In genomic region chr9:20951966-20952519, GRCm38 (mm10) we compare ENCODE assay signal across 7 mouse cellular contexts. TPM values are rescaled to one million over a fixed set of nuclear protein-coding genes. Genes with fewer than 3 reads are reported as not detected.
DNase-seq lines count a peak whose midpoint lies in the region; ATAC-seq lines count a peak whose summit lies in the region.

No protein-coding gene starts in this region.

- no peak for DNase-seq in embryonic facial prominence, embryonic 14.5 days (ENCODE audit: low spot score)
- DNase-seq in limb, embryonic 11.5 days (ENCODE audit: low spot score) = no peak
- no peak for DNase-seq in frontal cortex, postnatal 14 days (ENCODE audit: low spot score in 2 of 2)

- H3K4me2 ChIP-seq in embryonic facial prominence, embryonic 14.5 days (ENCODE audit: low read depth, low read length) = peak overlapping the region; percentile 73
- H3K4me2 ChIP-seq in limb, embryonic 11.5 days (ENCODE audit: low read depth, severe bottlenecking) = peak overlapping the region; percentile 71
- peak overlapping the region; percentile 97 for H3K4me2 ChIP-seq in stomach, embryonic 16.5 days (ENCODE audit: low read depth, low read length)

- ATAC-seq in megakaryocyte, adult 5-6 weeks (ENCODE audit: poor library complexity, severe bottlenecking) = no peak
- peak; percentile 68 for ATAC-seq in embryonic facial prominence, embryonic 14.5 days (ENCODE audit: low read depth)
- peak; percentile 67 for ATAC-seq in limb, embryonic 11.5 days (ENCODE audit: insufficient number of reproducible peaks, low FRiP score, low TSS enrichment, low read depth)
- ATAC-seq in stomach, embryonic 16.5 days (ENCODE audit: insufficient read depth, low FRiP score) = no peak; the same call in 1 of the 2 replicates
- no peak for ATAC-seq in inflammation-experienced regulatory T-cells, adult 6 months

- 2% methylated on average over 9 of the region's 17 CpGs for WGBS in embryonic facial prominence, embryonic 14.5 days
- under 1% methylated on average over 17 of the region's 17 CpGs for WGBS in limb, embryonic 11.5 days
- WGBS in stomach, embryonic 16.5 days = 0% methylated on average over 17 of the region's 17 CpGs

- peaks cover 68% of the 10 kb centered on the region for H3K4me1 ChIP-seq in megakaryocyte, embryonic 14.5 days
- no peaks in the 10 kb centered on the region for H3K4me1 ChIP-seq in embryonic facial prominence, embryonic 14.5 days (ENCODE audit: control insufficient read depth, insufficient read depth, low read length)
- 0 out of 2 replicates have a peak, but pooled peaks cover 2% of the 10 kb centered on the region for H3K4me1 ChIP-seq in limb, embryonic 11.5 days (ENCODE audit: control insufficient read depth, insufficient read depth, low read length)
- peaks cover 9% of the 10 kb centered on the region for H3K4me1 ChIP-seq in stomach, embryonic 16.5 days (ENCODE audit: control insufficient read depth, insufficient read depth, low read length)

- H3K4me3 ChIP-seq in megakaryocyte, embryonic 14.5 days (replicated peaks) = peak overlapping the region; percentile 93
- H3K4me3 ChIP-seq in embryonic facial prominence, embryonic 14.5 days (ENCODE audit: low read depth, low read length) = peak overlapping the region; percentile 84
- H3K4me3 ChIP-seq in limb, embryonic 11.5 days (ENCODE audit: low read depth, low read length) = peak overlapping the region; percentile 92
- peak overlapping the region; percentile 89 for H3K4me3 ChIP-seq in stomach, embryonic 16.5 days (replicated peaks; ENCODE audit: low read length)

- peak overlapping the region; percentile 89 for H3K27ac ChIP-seq in embryonic facial prominence, embryonic 14.5 days (replicated peaks; ENCODE audit: low read depth, low read length)
- peak overlapping the region; percentile 83 for H3K27ac ChIP-seq in limb, embryonic 11.5 days (replicated peaks; ENCODE audit: low read depth, low read length)
- peak overlapping the region; percentile 88 for H3K27ac ChIP-seq in stomach, embryonic 16.5 days (ENCODE audit: low read length)

- H3K9me3 ChIP-seq in megakaryocyte, embryonic 14.5 days = no peaks in the 10 kb centered on the region
- H3K9me3 ChIP-seq in embryonic facial prominence, embryonic 14.5 days (ENCODE audit: control insufficient read depth, low read length) = no peaks in the 10 kb centered on the region
- no peaks in the 10 kb centered on the region for H3K9me3 ChIP-seq in limb, embryonic 11.5 days (ENCODE audit: control insufficient read depth, low read length)
- H3K9me3 ChIP-seq in stomach, embryonic 16.5 days (replicated peaks; ENCODE audit: control insufficient read depth, low read length) = no peaks in the 10 kb centered on the region

- peak overlapping the region; percentile 79 for H3K9ac ChIP-seq in embryonic facial prominence, embryonic 14.5 days (ENCODE audit: low read depth, low read length)
- peak overlapping the region; percentile 84 for H3K9ac ChIP-seq in limb, embryonic 11.5 days (ENCODE audit: low read length)
- peak overlapping the region; percentile 96 for H3K9ac ChIP-seq in stomach, embryonic 16.5 days (ENCODE audit: low read length)

- peaks cover 23% of the 10 kb centered on the region for H3K36me3 ChIP-seq in megakaryocyte, embryonic 14.5 days (replicated peaks; ENCODE audit: low read length)
- 0 out of 2 replicates have a peak, but pooled peaks cover 5% of the 10 kb centered on the region for H3K36me3 ChIP-seq in embryonic facial prominence, embryonic 14.5 days (ENCODE audit: control insufficient read depth, insufficient read depth, low read length)
- peaks cover 7% of the 10 kb centered on the region for H3K36me3 ChIP-seq in limb, embryonic 11.5 days (ENCODE audit: control insufficient read depth, insufficient read depth, low read length)
- H3K36me3 ChIP-seq in stomach, embryonic 16.5 days (ENCODE audit: control insufficient read depth, insufficient read depth, low read length) = no peaks in the 10 kb centered on the region

- no peaks in the 10 kb centered on the region for H3K27me3 ChIP-seq in megakaryocyte, embryonic 14.5 days (replicated peaks)
- no peaks in the 10 kb centered on the region for H3K27me3 ChIP-seq in embryonic facial prominence, embryonic 14.5 days (replicated peaks; ENCODE audit: control insufficient read depth, insufficient read depth, low read length)
- H3K27me3 ChIP-seq in limb, embryonic 11.5 days (ENCODE audit: control insufficient read depth, insufficient read depth, low read length) = no peaks in the 10 kb centered on the region
- no peaks in the 10 kb centered on the region for H3K27me3 ChIP-seq in stomach, embryonic 16.5 days (ENCODE audit: control insufficient read depth, insufficient read depth, low read length)

RNA-seq across cellular contexts. Expression of gene Dnmt1, which starts 7.6 kb away (rescaled TPM):
- polyA plus RNA-seq in megakaryocyte, embryonic 14.5 days (2012; ENCODE audit: insufficient read depth, low replicate concordance) = 31.3 and 39.8 TPM in 2 replicates
- total RNA-seq in megakaryocyte, adult 5-6 weeks (2015) = 85.4 and 89.6 TPM in 2 replicates
- 165 and 171 TPM in 2 replicates for total RNA-seq in megakaryocyte, adult 5-6 weeks (2017)
- polyA plus RNA-seq in embryonic facial prominence, embryonic 14.5 days (2014; fragmentation: Nextera tagmentation; extraction: Ambion mirVana) = 46.8 and 56.5 TPM in 2 replicates
- polyA plus RNA-seq in limb, embryonic 11.5 days (2014; fragmentation: Nextera tagmentation; extraction: Ambion mirVana) = 95.7 and 95.8 TPM in 2 replicates
- polyA plus RNA-seq in stomach, embryonic 16.5 days (2015; fragmentation: Nextera tagmentation; extraction: Ambion mirVana) = 75.5 and 75.7 TPM in 2 replicates
- 10 to 100 TPM; 41.0 to 78.9 (median 43.9) TPM for polyA plus RNA-seq in inflammation-experienced regulatory T-cells, adult 6 months (2017; shearing (Covaris generic))

RNA-seq across cellular contexts. Expression of gene S1pr2, which starts 24.5 kb away (rescaled TPM):
- polyA plus RNA-seq in megakaryocyte, embryonic 14.5 days (2012; ENCODE audit: insufficient read depth, low replicate concordance) = 4.0 and 8.4 TPM in 2 replicates
- 7.5 and 8.9 TPM in 2 replicates for total RNA-seq in megakaryocyte, adult 5-6 weeks (2015)
- total RNA-seq in megakaryocyte, adult 5-6 weeks (2017) = 2.8 and 3.0 TPM in 2 replicates
- 54.5 and 59.6 TPM in 2 replicates for polyA plus RNA-seq in embryonic facial prominence, embryonic 14.5 days (2014; fragmentation: Nextera tagmentation; extraction: Ambion mirVana)
- 46.5 and 52.8 TPM in 2 replicates for polyA plus RNA-seq in limb, embryonic 11.5 days (2014; fragmentation: Nextera tagmentation; extraction: Ambion mirVana)
- 38.2 and 39.9 TPM in 2 replicates for polyA plus RNA-seq in stomach, embryonic 16.5 days (2015; fragmentation: Nextera tagmentation; extraction: Ambion mirVana)
- polyA plus RNA-seq in inflammation-experienced regulatory T-cells, adult 6 months (2017; shearing (Covaris generic)) = 1 to 10 TPM; 5.1 to 6.4 (median 5.9) TPM

RNA-seq across cellular contexts. Expression of gene Mrpl4, which starts 50.5 kb away (rescaled TPM):
- 62.4 and 63.4 TPM in 2 replicates for polyA plus RNA-seq in megakaryocyte, embryonic 14.5 days (2012; ENCODE audit: insufficient read depth, low replicate concordance)
- 47.3 and 63.6 TPM in 2 replicates for total RNA-seq in megakaryocyte, adult 5-6 weeks (2015)
- total RNA-seq in megakaryocyte, adult 5-6 weeks (2017) = 44.5 and 50.3 TPM in 2 replicates
- polyA plus RNA-seq in embryonic facial prominence, embryonic 14.5 days (2014; fragmentation: Nextera tagmentation; extraction: Ambion mirVana) = 110 and 119 TPM in 2 replicates
- 163 and 169 TPM in 2 replicates for polyA plus RNA-seq in limb, embryonic 11.5 days (2014; fragmentation: Nextera tagmentation; extraction: Ambion mirVana)
- 131 and 141 TPM in 2 replicates for polyA plus RNA-seq in stomach, embryonic 16.5 days (2015; fragmentation: Nextera tagmentation; extraction: Ambion mirVana)
- 100 to 1,000 TPM in 2 of 3 experiments, 10 to 100 TPM in 1; 95.6 to 122 (median 112) TPM for polyA plus RNA-seq in inflammation-experienced regulatory T-cells, adult 6 months (2017; shearing (Covaris generic))

RNA-seq across cellular contexts. Expression of gene Eif3g, which starts 53.6 kb away (rescaled TPM):
- polyA plus RNA-seq in megakaryocyte, embryonic 14.5 days (2012; ENCODE audit: insufficient read depth, low replicate concordance) = 300 and 342 TPM in 2 replicates
- 88.4 and 102 TPM in 2 replicates for total RNA-seq in megakaryocyte, adult 5-6 weeks (2015)
- total RNA-seq in megakaryocyte, adult 5-6 weeks (2017) = 79.0 and 80.6 TPM in 2 replicates
- polyA plus RNA-seq in embryonic facial prominence, embryonic 14.5 days (2014; fragmentation: Nextera tagmentation; extraction: Ambion mirVana) = 245 and 273 TPM in 2 replicates
- 377 and 383 TPM in 2 replicates for polyA plus RNA-seq in limb, embryonic 11.5 days (2014; fragmentation: Nextera tagmentation; extraction: Ambion mirVana)
- 272 and 293 TPM in 2 replicates for polyA plus RNA-seq in stomach, embryonic 16.5 days (2015; fragmentation: Nextera tagmentation; extraction: Ambion mirVana)
- polyA plus RNA-seq in inflammation-experienced regulatory T-cells, adult 6 months (2017; shearing (Covaris generic)) = 100 to 1,000 TPM; 159 to 219 (median 191) TPM

Comparison
In these comparisons a context has a peak if more than half of its experiments do, and no peak if none do; other contexts are left out.
1. ATAC-seq: peak in embryonic facial prominence, embryonic 14.5 days (single experiment) and limb, embryonic 11.5 days (single experiment); none in megakaryocyte, adult 5-6 weeks (single experiment), stomach, embryonic 16.5 days (single experiment) and inflammation-experienced regulatory T-cells, adult 6 months (single experiment).
2. Peak in every context shown above with its lines, with median percentiles within 50 percentile points of each other: H3K4me3 ChIP-seq, H3K27ac ChIP-seq, H3K4me2 ChIP-seq and H3K9ac ChIP-seq.